Mouse (Mus musculus): ENCODE results near the gene Olfr56. TPM values are rescaled to one million over a fixed set of nuclear protein-coding genes. Genes with fewer than 3 reads are reported as not detected.
"Not testable (repeated sequence)": the region's sequence is repeated elsewhere in the genome, so short reads cannot be mapped to it uniquely, and the experiment has no call there.

The Olfr56 gene
- total RNA-seq, 2 experiments from 2014 or later = not detected

DNA sequence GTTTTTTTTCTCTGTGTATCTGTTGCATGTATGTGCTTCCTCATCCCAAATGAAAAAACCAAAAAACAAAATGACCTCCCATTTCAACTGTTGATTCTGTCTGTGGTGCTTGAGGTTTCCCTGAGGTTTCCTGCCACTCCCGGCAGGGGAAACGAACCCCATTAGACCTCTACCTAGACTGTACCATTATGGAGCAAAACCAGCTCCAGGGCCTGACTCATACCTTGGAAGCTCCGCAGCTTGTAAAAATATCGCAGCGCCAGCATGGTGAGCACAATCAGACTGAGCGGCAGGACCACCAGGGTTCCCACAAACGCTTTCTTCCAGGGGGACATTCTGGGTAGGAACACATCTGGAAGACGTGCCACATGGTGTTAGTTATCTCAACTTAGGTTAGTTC is 196.7 kb downstream of the Olfr56 start:
- no peak for DNase-seq

DNA sequence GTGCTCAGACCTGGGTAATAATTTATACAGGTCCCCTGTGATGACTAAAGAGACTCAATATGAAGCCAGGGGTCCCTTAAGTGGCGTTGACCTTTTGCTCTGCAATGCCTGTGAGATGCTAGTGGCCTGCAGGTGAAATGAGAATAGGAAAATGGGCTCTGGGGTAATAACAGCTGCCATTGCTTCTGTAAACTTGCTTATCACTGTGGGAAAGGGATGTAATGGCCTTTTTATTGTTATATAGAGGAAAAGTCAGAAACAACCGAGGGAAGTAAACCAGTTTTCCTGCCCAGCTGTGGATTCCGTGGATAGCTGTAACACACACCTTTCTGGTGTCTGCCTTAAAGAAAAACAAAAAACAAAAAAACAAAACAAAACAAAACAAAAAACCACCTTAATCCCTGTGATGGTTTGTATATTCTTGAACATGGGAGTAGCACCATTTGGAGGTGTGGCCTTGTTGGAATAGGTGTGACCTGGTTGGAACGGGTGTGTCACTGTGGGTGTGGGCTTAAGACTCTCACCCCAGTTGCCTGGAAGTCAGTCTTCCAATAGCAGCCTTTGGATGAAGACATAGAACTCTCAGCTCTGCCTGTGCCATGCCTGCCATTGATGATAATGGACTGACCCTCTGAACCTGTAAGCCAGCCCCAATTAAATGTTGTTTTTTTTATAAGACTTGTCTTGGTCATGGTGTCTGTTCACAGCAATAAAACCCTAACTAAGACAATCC is 197.5 kb downstream of the Olfr56 start:
- DNase-seq = not testable (repeated sequence)

- DNase-seq = no peak
Measured at GRCm38 (mm10) chr11:49183172-49183571, 204.5 kb downstream of the Olfr56 start.

Other genes starting within 250 kb of the Olfr56 start
- gene Rack1, start 178.6 kb upstream of the Olfr56 start, total RNA-seq (2021) = 100 to 1,000 TPM; 241 to 254 TPM
- 10 to 100 TPM; 58.3 to 59.6 TPM for gene Trim41, start 161.5 kb upstream of the Olfr56 start, total RNA-seq (2021)
- gene Trim7, start 152.7 kb upstream of the Olfr56 start, total RNA-seq (2021) = 1 to 10 TPM; 1.6 to 2.5 TPM
- 1 to 10 TPM in 1 of 2 experiments, under 1 TPM in 1; 0.40 to 1.3 TPM for gene Gm12184, start 152.2 kb upstream of the Olfr56 start, total RNA-seq (2021)
- 1 to 10 TPM; 3.2 to 4.3 TPM for gene Irgm1, start 107.2 kb upstream of the Olfr56 start, total RNA-seq (2021)
- gene Gm5431, start 76.7 kb upstream of the Olfr56 start, total RNA-seq (2021) = under 1 TPM in 1 of 2 experiments, not detected in 1; 0.23 TPM
- gene Psme2b, start 32.7 kb upstream of the Olfr56 start, total RNA-seq (2021) = 1 to 10 TPM in 1 of 2 experiments, under 1 TPM in 1; 0.66 to 1.5 TPM
- gene 9930111J21Rik1, start 509 bp downstream of the Olfr56 start, total RNA-seq (2021) = under 1 TPM; 0.55 to 0.76 TPM
- under 1 TPM; 0.20 to 0.38 TPM for gene Gm12185, start 13.3 kb downstream of the Olfr56 start, total RNA-seq (2021)
- 1 to 10 TPM in 1 of 2 experiments, not detected in 1; 1.2 TPM for gene Tgtp1, start 15.3 kb downstream of the Olfr56 start, total RNA-seq (2021)
- 1 to 10 TPM; 1.2 to 1.7 TPM for gene 9930111J21Rik2, start 72.4 kb downstream of the Olfr56 start, total RNA-seq (2021)
- under 1 TPM in 1 of 2 experiments, not detected in 1; 0.87 TPM for gene Tgtp2, start 85.3 kb downstream of the Olfr56 start, total RNA-seq (2021)
- 1 to 10 TPM in 1 of 2 experiments, under 1 TPM in 1; 0.97 to 1.4 TPM for gene Ifi47, start 97.7 kb downstream of the Olfr56 start, total RNA-seq (2021)
- not detected for gene Olfr1396, start 136.0 kb downstream of the Olfr56 start, total RNA-seq (2021)
- not detected for gene Olfr1395, start 163.4 kb downstream of the Olfr56 start, total RNA-seq (2021)
- not detected for gene Olfr1394, start 175.5 kb downstream of the Olfr56 start, total RNA-seq (2021)
- not detected for gene Btnl9, start 208.3 kb downstream of the Olfr56 start, total RNA-seq (2021)
- 10 to 100 TPM; 45.0 to 48.7 TPM for gene Zfp62, start 224.4 kb downstream of the Olfr56 start, total RNA-seq (2021)

All from layer of hippocampus, postnatal 36 days (tissue).